Mouse (Mus musculus): Measurements from ENCODE around the gene Exoc3l4. TPM values are rescaled to one million over a fixed set of nuclear protein-coding genes. Genes with fewer than 3 reads are reported as not detected.

Gene Exoc3l4
- total and polyA plus RNA-seq, 3 experiments: 0.04 to 0.17 TPM; not detected in 1

GRCm38 (mm10) chr12:111411631-111412355 is 5.0 kb upstream of the Exoc3l4 start:
- Histone ChIP-seq H3K27ac (ENCODE audit: control insufficient read depth, low read depth, low read length) (no peak overlapping the region), H3K4me1 (ENCODE audit: control insufficient read depth in 1 of 2, insufficient read depth in 2 of 2, low read length in 2 of 2) (no peaks in the 10 kb centered on the region), H3K9ac (ENCODE audit: control insufficient read depth, low read depth, low read length, poor library complexity, severe bottlenecking) (no peak overlapping the region), H3K4me3 (ENCODE audit: control insufficient read depth in 1 of 2, insufficient read depth in 1 of 2, low read depth in 2 of 2, low read length in 2 of 2) (no peak overlapping the region), H3K36me3 (ENCODE audit: control insufficient read depth in 1 of 2, insufficient read depth in 2 of 2, low read length in 2 of 2) (no peaks in the 10 kb centered on the region), H3K27me3 (ENCODE audit: control insufficient read depth in 1 of 2, insufficient read depth in 2 of 2, low read length in 2 of 2) (peaks cover 0 to 4% of the 10 kb centered on the region in 2 experiments; a peak in 2 of 4 replicates), H3K9me3 (replicated peaks; ENCODE audit: insufficient read depth, low read length) (no peaks in the 10 kb centered on the region), H3K79me2 (ENCODE audit: control insufficient read depth, insufficient read depth, low read length, poor library complexity) (no peaks in the 10 kb centered on the region)
- DNase-seq (ENCODE audit: low read depth, low spot score): no peak
- TF ChIP-seq HCFC1 (IDR thresholded peaks at IDR 0.05; ENCODE audit: low read depth, low read length) (no peak), UBTF (IDR thresholded peaks at IDR 0.05; ENCODE audit: borderline replicate concordance, insufficient read depth, low read depth, low read length) (no peak), TAL1 (IDR thresholded peaks at IDR 0.05; ENCODE audit: low read length) (no peak), KAT2A (conservative IDR thresholded peaks at IDR 0.05; ENCODE audit: low read depth, low read length) (no peak), ZC3H11A (IDR thresholded peaks at IDR 0.05; ENCODE audit: low read depth, low read length) (no peak), EP300 (IDR thresholded peaks at IDR 0.05; ENCODE audit: low read depth in 1 of 2, low read length in 2 of 2) (no peak), MYB (IDR thresholded peaks at IDR 0.05; ENCODE audit: low read depth, low read length) (no peak), MYC (IDR thresholded peaks at IDR 0.05; ENCODE audit: low read depth, low read length) (no peak), NRF1 (IDR thresholded peaks at IDR 0.05; ENCODE audit: insufficient read depth, low read depth, low read length, poor library complexity, severe bottlenecking) (no peak), POLR2AphosphoS5 (IDR thresholded peaks at IDR 0.05; ENCODE audit: borderline replicate concordance, low read depth, low read length) (no peak), MAFK (IDR thresholded peaks at IDR 0.05; ENCODE audit: borderline replicate concordance, low read depth, low read length) (no peak), MAX (IDR thresholded peaks at IDR 0.05; ENCODE audit: low read length) (no peak), ZMIZ1 (IDR thresholded peaks at IDR 0.05; ENCODE audit: low read depth, low read length) (no peak), JUND (IDR thresholded peaks at IDR 0.05; ENCODE audit: low read depth, low read length) (no peak), TCF12 (IDR thresholded peaks at IDR 0.05; ENCODE audit: low read depth, low read length) (no peak), MXI1 (IDR thresholded peaks at IDR 0.05; ENCODE audit: low read depth, low read length) (no peak), ZNF384 (IDR thresholded peaks at IDR 0.05; ENCODE audit: low read depth, low read length) (no peak), MAZ (IDR thresholded peaks at IDR 0.05; ENCODE audit: low read depth, low read length) (no peak)

GRCm38 (mm10) chr12:111412581-111413284 is 4.1 kb upstream of the Exoc3l4 start:
- Histone ChIP-seq H3K4me1 (ENCODE audit: control insufficient read depth in 1 of 2, insufficient read depth in 2 of 2, low read length in 2 of 2) (no peaks in the 10 kb centered on the region), H3K27ac (ENCODE audit: control insufficient read depth, low read depth, low read length) (no peak overlapping the region), H3K36me3 (ENCODE audit: control insufficient read depth in 1 of 2, insufficient read depth in 2 of 2, low read length in 2 of 2) (no peaks in the 10 kb centered on the region), H3K9me3 (replicated peaks; ENCODE audit: insufficient read depth, low read length) (no peaks in the 10 kb centered on the region), H3K9ac (ENCODE audit: control insufficient read depth, low read depth, low read length, poor library complexity, severe bottlenecking) (no peak overlapping the region), H3K4me3 (ENCODE audit: control insufficient read depth in 1 of 2, insufficient read depth in 1 of 2, low read depth in 2 of 2, low read length in 2 of 2) (no peak overlapping the region), H3K79me2 (ENCODE audit: control insufficient read depth, insufficient read depth, low read length, poor library complexity) (no peaks in the 10 kb centered on the region), H3K27me3 (ENCODE audit: control insufficient read depth in 1 of 2, insufficient read depth in 2 of 2, low read length in 2 of 2) (peaks cover 0 to 4% of the 10 kb centered on the region in 2 experiments; a peak in 2 of 4 replicates)
- no peak for DNase-seq (ENCODE audit: low read depth, low spot score)
- TF ChIP-seq TAL1 (IDR thresholded peaks at IDR 0.05; ENCODE audit: low read length) (no peak), JUND (IDR thresholded peaks at IDR 0.05; ENCODE audit: low read depth, low read length) (no peak), ZMIZ1 (IDR thresholded peaks at IDR 0.05; ENCODE audit: low read depth, low read length) (no peak), GABPA (IDR thresholded peaks at IDR 0.05; ENCODE audit: low read depth, low read length) (no peak), MXI1 (IDR thresholded peaks at IDR 0.05; ENCODE audit: low read depth, low read length) (no peak), CHD1 (IDR thresholded peaks at IDR 0.05; ENCODE audit: low read depth, low read length) (no peak), POLR2A (IDR thresholded peaks at IDR 0.05; ENCODE audit: control insufficient read depth in 1 of 2, insufficient read depth in 1 of 2, low read depth in 1 of 2, low read length in 2 of 2, poor library complexity in 1 of 2) (no peak), BHLHE40 (IDR thresholded peaks at IDR 0.05; ENCODE audit: borderline replicate concordance, low read depth, low read length) (no peak), MAFK (IDR thresholded peaks at IDR 0.05; ENCODE audit: borderline replicate concordance, low read depth, low read length) (no peak), MEF2A (IDR thresholded peaks at IDR 0.05; ENCODE audit: extremely low read depth, insufficient replicate concordance, low read depth, low read length, poor library complexity, severe bottlenecking) (no peak), ELF1 (IDR thresholded peaks at IDR 0.05; ENCODE audit: low read depth, low read length) (no peak), USF1 (IDR thresholded peaks at IDR 0.05; ENCODE audit: low read depth, low read length) (no peak), RCOR1 (IDR thresholded peaks at IDR 0.05; ENCODE audit: low read depth, low read length) (no peak), UBTF (IDR thresholded peaks at IDR 0.05; ENCODE audit: borderline replicate concordance, insufficient read depth, low read depth, low read length) (no peak), HCFC1 (IDR thresholded peaks at IDR 0.05; ENCODE audit: low read depth, low read length) (no peak), MAX (IDR thresholded peaks at IDR 0.05; ENCODE audit: low read length) (no peak), MYB (IDR thresholded peaks at IDR 0.05; ENCODE audit: low read depth, low read length) (no peak), CHD2 (IDR thresholded peaks at IDR 0.05; ENCODE audit: low read length) (no peak)
